Mouse (Mus musculus) limb, embryonic 13.5 days (tissue): Measurements from ENCODE around the gene Fam78b. TPM values are rescaled to one million over a fixed set of nuclear protein-coding genes. Genes with fewer than 3 reads are reported as not detected.

Experiments
- ATAC-seq: fragments of 200-750 bp; cut with Nextera tagmentation; 2 replicates; pipeline ENCODE4 v1.8.0; 2017; ENCODE audit warnings: low read depth, moderate number of reproducible peaks, moderate TSS enrichment; ENCODE audit not compliant: low FRiP score
- H3K27ac ChIP-seq: fragments of 300-500 bp; sonication (generic); 2 replicates; pipeline ENCODE4 v1.5.1; 2015; ENCODE audit warnings: inconsistent platforms, mild to moderate bottlenecking, moderate library complexity
- H3K27me3 ChIP-seq: fragments of 300-500 bp; sonication (generic); 2 replicates; pipeline ENCODE4 v1.6.1; 2015; ENCODE audit warnings: mild to moderate bottlenecking, inconsistent platforms
- H3K36me3 ChIP-seq: fragments of 300-500 bp; sonication (generic); 2 replicates; pipeline ENCODE4 v1.6.1; 2015; ENCODE audit warnings: inconsistent platforms, mild to moderate bottlenecking, moderate library complexity
- H3K4me1 ChIP-seq: fragments of 300-500 bp; sonication (generic); 2 replicates; pipeline ENCODE4 v1.6.1; 2015; ENCODE audit warnings: inconsistent platforms
- H3K4me2 ChIP-seq: fragments of 300-500 bp; sonication (generic); replicated peaks from 2 replicates; pipeline ENCODE4 v1.6.1; 2015; ENCODE audit warnings: inconsistent platforms, mild to moderate bottlenecking, moderate library complexity
- H3K4me3 ChIP-seq: fragments of 300-500 bp; sonication (generic); 2 replicates; pipeline ENCODE4 v1.5.1; 2015; ENCODE audit warnings: moderate library complexity, mild to moderate bottlenecking, inconsistent platforms
- H3K9ac ChIP-seq: fragments of 300-500 bp; sonication (generic); 2 replicates; pipeline ENCODE4 v1.6.1; 2015; ENCODE audit warnings: mild to moderate bottlenecking, inconsistent platforms
- H3K9me3 ChIP-seq: fragments of 300-500 bp; sonication (generic); 2 replicates; pipeline ENCODE4 v1.6.1; 2016; ENCODE audit warnings: inconsistent platforms
- WGBS: fragments of 180-500 bp; shearing (Covaris S2); methylation state at CpG from one replicate; pipeline ENCODE4 v1.1.7; 2015; 5-methylcytosine and 5-hydroxymethylcytosine counted together
- polyA plus RNA-seq: library from polyadenylated mRNA; unstranded; fragments of >200 nt; fragmentation: Nextera tagmentation; extraction: Ambion mirVana; gene quantifications from 2 replicates; pipeline ENCODE4 v1.2.1, GENCODE M21; 2015

Gene Fam78b
- polyA plus RNA-seq, 1 experiment from 2014 or later: 0.31 TPM

GRCm38 (mm10) chr1:167007341-167007740, 6.1 kb downstream of the Fam78b start:
- 85% methylated on average over 6 of the region's 6 CpGs for WGBS
- Histone ChIP-seq H3K4me3 (no peak overlapping the region), H3K4me2 (no peak overlapping the region), H3K9me3 (no peaks in the 10 kb centered on the region), H3K27me3 (peaks cover 21% of the 10 kb centered on the region), H3K9ac (no peak overlapping the region), H3K27ac (no peak overlapping the region), H3K36me3 (no peaks in the 10 kb centered on the region), H3K4me1 (peaks cover under 1% of the 10 kb centered on the region)
- ATAC-seq: no peak

- no peak overlapping the region for H3K9ac ChIP-seq
- H3K4me3 ChIP-seq: no peak overlapping the region
- H3K4me2 ChIP-seq: no peak overlapping the region
- 0 out of 2 replicates have a peak, but pooled peaks cover 3% of the 10 kb centered on the region for H3K27me3 ChIP-seq
- ATAC-seq: no peak
- no peak overlapping the region for H3K27ac ChIP-seq
- H3K4me1 ChIP-seq: no peaks in the 10 kb centered on the region
- no peaks in the 10 kb centered on the region for H3K9me3 ChIP-seq
- 75% methylated on average over 9 of the region's 9 CpGs for WGBS
- H3K36me3 ChIP-seq: no peaks in the 10 kb centered on the region
Measured at GRCm38 (mm10) chr1:167010190-167010589, 9.0 kb downstream of the Fam78b start.

- ATAC-seq: no peak
- Histone ChIP-seq H3K9me3 (no peaks in the 10 kb centered on the region), H3K4me3 (no peak overlapping the region), H3K4me1 (no peaks in the 10 kb centered on the region), H3K27me3 (0 out of 2 replicates have a peak, but pooled peaks cover 3% of the 10 kb centered on the region), H3K27ac (no peak overlapping the region), H3K4me2 (no peak overlapping the region), H3K9ac (no peak overlapping the region), H3K36me3 (no peaks in the 10 kb centered on the region)
- 26% methylated on average over 6 of the region's 6 CpGs for WGBS
Measured at GRCm38 (mm10) chr1:167011301-167011700, 10.1 kb downstream of the Fam78b start.

GRCm38 (mm10) chr1:167012616-167013015, 11.4 kb downstream of the Fam78b start:
- Histone ChIP-seq H3K27ac (no peak overlapping the region), H3K9ac (no peak overlapping the region)
- WGBS: 90% methylated on average over 8 of the region's 8 CpGs

GRCm38 (mm10) chr1:167013234-167013864, 12.1 kb downstream of the Fam78b start:
- 36% methylated on average over 7 of the region's 7 CpGs for WGBS
- H3K27ac ChIP-seq: no peak overlapping the region
- no peaks in the 10 kb centered on the region for H3K36me3 ChIP-seq
- no peaks in the 10 kb centered on the region for H3K4me1 ChIP-seq
- no peaks in the 10 kb centered on the region for H3K9me3 ChIP-seq
- 0 out of 2 replicates have a peak, but pooled peaks cover 3% of the 10 kb centered on the region for H3K27me3 ChIP-seq
- H3K4me2 ChIP-seq: no peak overlapping the region
- no peak for ATAC-seq
- no peak overlapping the region for H3K9ac ChIP-seq
- no peak overlapping the region for H3K4me3 ChIP-seq

More at GRCm38 (mm10) chr1:167012616-167013015, 11.4 kb downstream of the Fam78b start:
- H3K4me2 ChIP-seq: no peak overlapping the region
- ATAC-seq: no peak
- H3K36me3 ChIP-seq: no peaks in the 10 kb centered on the region
- H3K27me3 ChIP-seq: 0 out of 2 replicates have a peak, but pooled peaks cover 3% of the 10 kb centered on the region
- H3K9me3 ChIP-seq: no peaks in the 10 kb centered on the region
- no peak overlapping the region for H3K4me3 ChIP-seq
- H3K4me1 ChIP-seq: no peaks in the 10 kb centered on the region

GRCm38 (mm10) chr1:167016269-167016668, 15.1 kb downstream of the Fam78b start:
- no peak overlapping the region for H3K27ac ChIP-seq
- H3K4me3 ChIP-seq: no peak overlapping the region
- H3K9ac ChIP-seq: no peak overlapping the region
- no peaks in the 10 kb centered on the region for H3K36me3 ChIP-seq
- no peaks in the 10 kb centered on the region for H3K4me1 ChIP-seq
- no peak overlapping the region for H3K4me2 ChIP-seq
- 0 out of 2 replicates have a peak, but pooled peaks cover 3% of the 10 kb centered on the region for H3K27me3 ChIP-seq
- ATAC-seq: no peak
- H3K9me3 ChIP-seq: no peaks in the 10 kb centered on the region
- WGBS: 45% methylated on average over 3 of the region's 3 CpGs

GRCm38 (mm10) chr1:167022001-167022424, 20.8 kb downstream of the Fam78b start:
- Histone ChIP-seq H3K27ac (no peak overlapping the region), H3K4me1 (no peaks in the 10 kb centered on the region), H3K9me3 (no peaks in the 10 kb centered on the region; the same call in 1 of the 2 replicates), H3K36me3 (no peaks in the 10 kb centered on the region), H3K9ac (no peak overlapping the region), H3K4me3 (no peak overlapping the region), H3K4me2 (no peak overlapping the region), H3K27me3 (no peaks in the 10 kb centered on the region)
- 49% methylated on average over 9 of the region's 9 CpGs for WGBS
- no peak for ATAC-seq

- no peak overlapping the region for H3K4me3 ChIP-seq
- no peak for ATAC-seq
Measured at GRCm38 (mm10) chr1:167022541-167023121, 21.4 kb downstream of the Fam78b start.

GRCm38 (mm10) chr1:167023794-167024193, 22.6 kb downstream of the Fam78b start:
- ATAC-seq: no peak
- Histone ChIP-seq H3K4me3 (no peak overlapping the region), H3K4me1 (no peaks in the 10 kb centered on the region), H3K36me3 (no peaks in the 10 kb centered on the region), H3K9ac (no peak overlapping the region), H3K27me3 (no peaks in the 10 kb centered on the region), H3K27ac (no peak overlapping the region), H3K4me2 (no peak overlapping the region), H3K9me3 (no peaks in the 10 kb centered on the region; the same call in 1 of the 2 replicates)
- 66% methylated on average over 11 of the region's 11 CpGs for WGBS

More at GRCm38 (mm10) chr1:167022541-167023121, 21.4 kb downstream of the Fam78b start:
- Histone ChIP-seq H3K4me1 (no peaks in the 10 kb centered on the region), H3K36me3 (no peaks in the 10 kb centered on the region), H3K27me3 (no peaks in the 10 kb centered on the region), H3K9me3 (no peaks in the 10 kb centered on the region; the same call in 1 of the 2 replicates), H3K4me2 (no peak overlapping the region), H3K9ac (no peak overlapping the region), H3K27ac (no peak overlapping the region)
- WGBS: 48% methylated on average over 7 of the region's 8 CpGs

- no peak overlapping the region for H3K4me2 ChIP-seq
- H3K9me3 ChIP-seq: no peaks in the 10 kb centered on the region; the same call in 1 of the 2 replicates
- 60% methylated on average over 4 of the region's 4 CpGs for WGBS
- no peak overlapping the region for H3K4me3 ChIP-seq
- ATAC-seq: no peak
- no peak overlapping the region for H3K27ac ChIP-seq
- no peaks in the 10 kb centered on the region for H3K4me1 ChIP-seq
- no peak overlapping the region for H3K9ac ChIP-seq
- no peaks in the 10 kb centered on the region for H3K36me3 ChIP-seq
- H3K27me3 ChIP-seq: no peaks in the 10 kb centered on the region
Measured at GRCm38 (mm10) chr1:167024961-167025360, 23.7 kb downstream of the Fam78b start.

GRCm38 (mm10) chr1:167032046-167032648, 30.9 kb downstream of the Fam78b start:
- ATAC-seq: no peak
- no peak overlapping the region for H3K4me3 ChIP-seq
- no peaks in the 10 kb centered on the region for H3K27me3 ChIP-seq
- 56% methylated on average over 13 of the region's 13 CpGs for WGBS
- no peak overlapping the region for H3K9ac ChIP-seq
- H3K9me3 ChIP-seq: no peaks in the 10 kb centered on the region; the same call in 1 of the 2 replicates
- H3K27ac ChIP-seq: no peak overlapping the region
- no peaks in the 10 kb centered on the region for H3K36me3 ChIP-seq
- H3K4me2 ChIP-seq: no peak overlapping the region
- no peaks in the 10 kb centered on the region for H3K4me1 ChIP-seq

- WGBS: 74% methylated on average over 1 of the region's 1 CpGs
- no peak for ATAC-seq
- no peak overlapping the region for H3K9ac ChIP-seq
Measured at GRCm38 (mm10) chr1:167034435-167034834, 33.2 kb downstream of the Fam78b start.

More at GRCm38 (mm10) chr1:167034435-167034834, 33.2 kb downstream of the Fam78b start:
- H3K4me2 ChIP-seq: no peak overlapping the region
- H3K4me1 ChIP-seq: no peaks in the 10 kb centered on the region
- no peak overlapping the region for H3K27ac ChIP-seq
- no peaks in the 10 kb centered on the region for H3K27me3 ChIP-seq
- H3K9me3 ChIP-seq: no peaks in the 10 kb centered on the region
- H3K36me3 ChIP-seq: no peaks in the 10 kb centered on the region
- no peak overlapping the region for H3K4me3 ChIP-seq
